Mouse (Mus musculus) cerebral cortex, adult 2 months (tissue): ENCODE data around the gene Abcb6.

ENCODE experiments used
- WGBS: fragments of 180-500 bp; shearing (Covaris S2); methylation state at CpG from one replicate; pipeline ENCODE4 v1.1.7; 2018; 5-methylcytosine and 5-hydroxymethylcytosine counted together

The Abcb6 gene

GRCm38 (mm10) chr1:75180105-75180590, at the start of gene Abcb6:
Gene Abcb6, minus strand, starts transcription at chr1:75180392.
- under 1% methylated on average over 31 of the region's 31 CpGs for WGBS

- whole genome bisulfite sequencing: 63% methylated on average over 4 of the region's 4 CpGs
These were observed 49.0 kb upstream of the Abcb6 start for GRCm38 (mm10) chr1:75229158-75229557.

- 64% methylated on average over 1 of the region's 1 CpGs for WGBS
These were observed 47.5 kb upstream of the Abcb6 start for GRCm38 (mm10) chr1:75227653-75228052.

- 45% methylated on average over 2 of the region's 2 CpGs for WGBS
These were observed 45.9 kb upstream of the Abcb6 start for GRCm38 (mm10) chr1:75226138-75226537.

- whole genome bisulfite sequencing: 40% methylated on average over 3 of the region's 3 CpGs
These were observed 45.3 kb upstream of the Abcb6 start for GRCm38 (mm10) chr1:75225473-75225872.

- 65% methylated on average over 6 of the region's 6 CpGs for WGBS
These were observed 43.3 kb upstream of the Abcb6 start for GRCm38 (mm10) chr1:75223532-75223931.

- WGBS: 82% methylated on average over 6 of the region's 6 CpGs
These were observed 42.7 kb upstream of the Abcb6 start for GRCm38 (mm10) chr1:75222926-75223325.

GRCm38 (mm10) chr1:75221538-75221937, 41.3 kb upstream of the Abcb6 start:
- 82% methylated on average over 3 of the region's 3 CpGs for WGBS

- WGBS: 1% methylated on average over 34 of the region's 34 CpGs
These were observed 39.3 kb upstream of the Abcb6 start, which contains the start of gene Tuba4a for GRCm38 (mm10) chr1:75219531-75219930. Gene Tuba4a, minus strand, starts transcription at chr1:75219865.

GRCm38 (mm10) chr1:75219078-75219477, 38.9 kb upstream of the Abcb6 start:
- WGBS: under 1% methylated on average over 24 of the region's 24 CpGs

- WGBS: 2% methylated on average over 38 of the region's 38 CpGs
These were observed 38.2 kb upstream of the Abcb6 start for GRCm38 (mm10) chr1:75218227-75219001.

- WGBS: 5% methylated on average over 6 of the region's 6 CpGs
These were observed 37.7 kb upstream of the Abcb6 start for GRCm38 (mm10) chr1:75217893-75218226.

- 51% methylated on average over 13 of the region's 13 CpGs for WGBS
These were observed 36.8 kb upstream of the Abcb6 start for GRCm38 (mm10) chr1:75216797-75217585.

GRCm38 (mm10) chr1:75215785-75216184, 35.6 kb upstream of the Abcb6 start:
- 64% methylated on average over 9 of the region's 9 CpGs for WGBS

GRCm38 (mm10) chr1:75214886-75215285, 34.7 kb upstream of the Abcb6 start:
- 36% methylated on average over 5 of the region's 5 CpGs for WGBS

GRCm38 (mm10) chr1:75214442-75214841, 34.2 kb upstream of the Abcb6 start:
- 45% methylated on average over 2 of the region's 2 CpGs for WGBS

- WGBS: 78% methylated on average over 7 of the region's 7 CpGs
These were observed 32.9 kb upstream of the Abcb6 start for GRCm38 (mm10) chr1:75213096-75213495.

GRCm38 (mm10) chr1:75212542-75212941, 32.4 kb upstream of the Abcb6 start:
- WGBS: 83% methylated on average over 4 of the region's 4 CpGs

GRCm38 (mm10) chr1:75211141-75211708, 31.0 kb upstream of the Abcb6 start:
- 13% methylated on average over 17 of the region's 17 CpGs for WGBS

- 5% methylated on average over 42 of the region's 42 CpGs for WGBS
These were observed 30.2 kb upstream of the Abcb6 start, which contains the start of the genes Glb1l and Stk16 for GRCm38 (mm10) chr1:75210136-75211087. Gene Glb1l, minus strand, starts transcription at chr1:75210813. Gene Stk16, plus strand, starts transcription at chr1:75210838.
